Mouse (Mus musculus): ENCODE results near the gene Dnajc4.
A peak's percentile ranks its signal among the peaks of the same experiment; 100 is the strongest.

Gene Dnajc4

DNA sequence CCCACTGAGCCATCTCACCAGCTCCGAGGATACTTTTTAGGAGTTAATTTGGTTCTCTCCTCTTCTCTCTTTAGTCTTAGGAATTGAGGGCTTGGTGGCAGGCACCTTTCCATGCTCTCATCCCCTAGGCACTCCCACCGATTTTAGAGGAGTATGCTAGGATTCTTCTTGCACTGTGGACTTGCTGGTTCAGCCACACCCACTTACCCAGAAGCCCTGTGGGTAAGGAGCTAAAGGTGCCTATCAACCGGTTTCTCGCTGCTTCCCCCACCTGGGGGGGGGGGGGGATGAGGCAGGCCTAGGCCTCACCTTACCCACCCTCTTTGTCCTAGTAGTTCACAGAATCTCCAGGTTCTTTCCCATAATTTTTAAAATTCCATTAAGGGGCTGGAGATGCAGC lies 44.6 kb downstream of the Dnajc4 start:
- DNase-seq, result no peak

- no peak for DNase-seq
Observed at GRCm38 (mm10) chr19:6943709-6944108, 48.7 kb downstream of the Dnajc4 start.

DNA sequence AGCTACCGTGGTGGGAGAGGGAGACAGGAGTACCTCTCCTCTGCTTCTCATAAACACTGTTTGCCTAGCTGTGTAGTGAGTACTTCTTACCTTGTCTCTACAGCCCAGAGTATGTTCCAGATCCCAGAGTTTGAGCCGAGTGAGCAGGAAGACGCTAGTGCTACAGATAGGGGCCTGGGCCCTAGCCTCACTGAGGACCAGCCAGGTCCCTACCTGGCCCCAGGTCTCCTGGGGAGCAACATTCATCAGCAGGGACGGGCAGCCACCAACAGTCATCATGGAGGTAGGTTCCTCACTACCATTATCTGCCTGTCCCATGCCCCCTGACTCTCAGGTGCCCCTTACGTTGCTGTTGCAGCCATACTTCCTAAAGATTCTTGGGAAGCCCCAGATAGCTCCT lies 49.6 kb downstream of the Dnajc4 start:
- no peak for DNase-seq

DNA sequence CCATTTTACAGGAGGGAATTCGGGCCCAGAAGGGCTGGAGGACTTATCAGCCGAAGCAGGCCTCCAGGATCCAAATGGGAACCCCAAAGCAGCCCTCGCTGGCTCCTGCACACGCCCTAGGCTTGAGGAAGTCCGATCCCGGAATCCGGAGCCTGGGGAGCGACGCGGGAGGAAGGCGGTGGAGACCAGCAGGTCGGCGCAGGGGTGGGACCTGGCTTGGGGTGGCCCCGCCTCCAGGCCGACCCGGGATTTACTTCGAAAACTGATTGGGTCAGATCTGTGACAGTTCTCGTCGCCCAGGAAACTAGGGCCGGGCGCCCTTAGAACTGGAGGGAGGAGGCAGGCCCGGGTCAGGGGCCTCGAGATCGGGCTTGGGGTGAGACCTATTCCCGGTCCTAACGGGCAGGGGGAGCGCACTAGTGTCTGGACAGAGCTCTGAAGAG lies 50.1 kb downstream of the Dnajc4 start, which contains the start of gene Gpr137:
Gpr137 (minus strand) TSS at position 232 of the 443 bp plus-strand sequence.
- peak; percentile 94 to 97 for DNase-seq

DNA sequence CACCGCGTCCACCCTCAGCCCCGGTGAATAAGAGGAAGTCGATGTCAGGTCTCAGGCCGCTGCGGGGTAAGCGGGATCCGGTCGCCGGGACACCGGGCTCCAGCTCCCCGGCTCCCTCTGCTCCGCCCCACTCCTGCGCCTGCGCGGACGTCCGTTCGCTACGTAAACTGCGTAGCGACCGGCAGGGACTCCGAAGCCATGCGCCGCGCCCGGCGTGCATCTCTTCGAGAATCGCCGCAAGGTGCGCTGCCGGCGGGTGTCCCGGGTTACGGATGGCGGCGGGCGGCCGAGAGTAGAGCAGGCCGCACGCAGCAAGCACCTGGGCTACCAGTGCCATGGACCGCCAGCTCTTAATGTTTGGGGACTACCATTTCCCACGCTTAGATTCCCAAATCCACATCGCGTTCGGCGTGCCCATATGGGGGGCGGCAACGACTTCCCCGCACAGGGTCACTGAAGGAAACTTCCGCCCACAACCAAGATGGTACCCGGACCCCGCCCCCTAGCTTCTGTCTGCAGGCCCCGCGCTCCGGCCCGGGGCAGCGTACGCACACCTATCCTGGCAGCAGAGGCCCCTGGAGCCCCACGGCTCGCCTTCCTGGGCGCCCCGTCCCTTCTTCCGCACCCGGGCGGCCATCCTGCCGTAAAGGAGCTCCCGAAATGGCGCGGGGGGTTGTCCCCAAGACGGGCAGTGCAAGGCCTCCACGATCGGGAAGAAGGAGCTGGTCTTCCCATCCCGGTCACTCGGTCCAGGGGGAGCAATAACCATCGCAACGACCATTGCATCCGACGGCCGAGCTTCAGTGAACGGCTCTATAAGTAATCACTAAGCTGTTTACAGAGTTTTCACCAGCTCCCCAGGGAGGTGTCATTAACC lies 50.8 kb downstream of the Dnajc4 start, which contains the start of gene Bad:
Bad (plus strand) TSS at position 490 of the 877 bp plus-strand sequence.
- peak; percentile 92 to 95 for DNase-seq

- DNase-seq, result no peak
Observed at GRCm38 (mm10) chr19:6940396-6941351, 51.7 kb downstream of the Dnajc4 start.

DNA sequence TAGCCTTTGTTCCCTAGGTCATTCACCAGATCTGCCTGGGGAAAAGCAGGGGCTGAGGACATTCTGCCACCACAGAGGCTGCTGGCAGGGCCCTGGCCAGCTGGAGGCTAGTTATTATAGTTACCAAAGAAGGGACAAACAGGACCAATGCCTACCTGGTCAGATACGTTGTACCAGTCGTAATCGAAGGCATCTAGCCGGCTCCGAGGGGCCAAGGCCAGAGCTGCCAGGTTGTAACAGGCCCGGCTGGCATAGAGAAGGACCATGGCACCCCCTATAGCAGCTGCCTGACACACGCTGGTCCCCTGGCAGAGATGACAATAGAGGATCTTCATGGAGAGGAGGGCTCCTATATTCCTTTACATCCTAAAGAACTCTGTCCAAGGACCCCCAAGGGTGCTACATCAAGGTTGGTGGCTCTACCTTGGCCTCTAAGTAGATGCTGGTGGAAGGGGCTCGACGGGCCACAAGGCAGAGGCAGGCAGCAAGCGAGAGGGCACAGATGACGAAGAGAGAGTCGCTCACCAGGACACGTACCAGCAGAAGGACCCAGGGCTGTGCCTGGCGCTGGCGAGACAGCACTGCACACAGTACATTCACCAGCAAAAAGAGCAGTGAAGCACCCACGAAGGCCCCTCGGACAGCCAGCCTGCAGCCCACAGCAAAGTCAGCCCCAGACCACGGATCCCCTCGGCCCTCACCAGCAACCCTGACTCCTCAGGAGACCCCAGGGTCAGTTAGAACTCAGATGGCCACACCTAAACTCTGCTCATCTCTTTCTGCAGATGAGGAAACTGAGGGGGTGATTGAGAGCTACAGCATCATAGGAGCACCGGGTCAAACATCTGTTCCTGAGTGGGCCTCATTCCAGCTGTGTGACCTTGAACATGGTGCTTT lies 53.0 kb downstream of the Dnajc4 start:
- DNase-seq, result no peak
